Mouse (Mus musculus): Measurements from ENCODE around the gene Mmp25. TPM values are rescaled to one million over a fixed set of nuclear protein-coding genes. Genes with fewer than 3 reads are reported as not detected.

Gene Mmp25
- polyA plus RNA-seq, 2 experiments, result 0.11 to 0.12 TPM

DNA sequence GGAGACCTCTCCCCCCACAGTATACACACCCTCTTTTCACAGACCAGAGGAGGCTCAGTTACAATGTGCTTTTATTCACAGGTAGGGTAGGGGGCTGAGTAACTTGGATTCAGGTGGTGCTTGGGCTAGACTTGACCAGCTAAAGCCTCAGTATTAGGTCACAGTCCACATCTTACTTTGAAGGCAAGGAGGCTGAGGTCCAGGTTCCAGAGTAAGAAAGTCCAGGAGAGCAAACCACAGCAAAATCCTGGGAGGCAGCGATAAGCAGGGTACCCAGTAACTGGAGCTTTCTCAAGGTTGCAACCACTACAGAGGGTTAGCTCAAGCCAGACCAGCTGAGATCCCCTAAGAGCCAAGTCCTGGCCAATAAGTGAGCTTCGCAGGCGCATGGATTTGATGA is 37.5 kb upstream of the Mmp25 start:
- Histone ChIP-seq H3K4me1 (replicated peaks; ENCODE audit: control insufficient read depth in 2 of 2, insufficient read depth in 2 of 2, low read length in 1 of 2) (peaks cover 2 to 4% of the 10 kb centered on the region in 2 experiments; a peak in 2 of 4 replicates), H3K4me2 (ENCODE audit: low read depth) (no peak overlapping the region), H3K4me3 (ENCODE audit: insufficient read depth in 1 of 2, low read depth in 2 of 2, low read length in 2 of 2) (no peak overlapping the region), H3K9me3 (ENCODE audit: control insufficient read depth, low read length) (no peaks in the 10 kb centered on the region), H3K27me3 (ENCODE audit: control insufficient read depth, insufficient read depth, low read length) (peaks cover 62% of the 10 kb centered on the region), H3K27ac (no peak overlapping the region), H3K36me3 (replicated peaks; ENCODE audit: control insufficient read depth, insufficient read depth, low read depth) (no peaks in the 10 kb centered on the region), H3K9ac (replicated peaks) (no peak overlapping the region)
- 47% methylated on average over 3 of the region's 3 CpGs for WGBS (ENCODE audit: insufficient replicate concordance)
- TF ChIP-seq CTCF (IDR thresholded peaks at IDR 0.05; ENCODE audit: low read depth) (no peak), EP300 (IDR thresholded peaks at IDR 0.05; ENCODE audit: low read depth) (no peak)
- ATAC-seq (ENCODE audit: insufficient read depth) (no peak), DNase-seq (ENCODE audit: low read depth in 3 of 3, low spot score in 3 of 3) (no peak)

DNA sequence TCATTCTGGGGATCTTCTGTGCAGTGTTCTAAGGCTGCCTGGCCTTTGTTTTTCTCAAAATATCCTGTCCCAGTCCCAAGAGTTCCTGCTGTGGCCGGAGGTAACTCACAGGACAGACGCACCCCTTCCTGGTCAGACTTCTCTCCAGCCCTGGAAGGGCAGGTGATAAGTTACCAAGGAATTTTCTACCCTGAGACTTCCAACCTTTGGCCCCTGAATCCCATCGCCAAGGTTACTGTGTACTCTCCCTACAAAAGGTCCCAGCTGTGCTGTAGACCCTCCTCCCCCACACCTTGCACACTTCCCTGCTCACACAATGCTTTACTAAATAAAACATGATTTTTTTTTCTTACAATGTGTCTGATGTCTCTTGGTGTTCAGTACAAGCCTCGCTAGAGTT is 37.0 kb upstream of the Mmp25 start:
- no peak overlapping the region for H3K9ac ChIP-seq (replicated peaks)
- peaks cover 65% of the 10 kb centered on the region for H3K27me3 ChIP-seq (ENCODE audit: control insufficient read depth, insufficient read depth, low read length)
- H3K4me2 ChIP-seq (ENCODE audit: low read depth), result no peak overlapping the region
- H3K4me1 ChIP-seq (replicated peaks; ENCODE audit: control insufficient read depth in 2 of 2, insufficient read depth in 2 of 2, low read length in 1 of 2), result peaks cover 2 to 5% of the 10 kb centered on the region in 2 experiments; a peak in 2 of 4 replicates
- H3K4me3 ChIP-seq (ENCODE audit: insufficient read depth in 1 of 2, low read depth in 2 of 2, low read length in 2 of 2), result no peak overlapping the region
- H3K27ac ChIP-seq, result no peak overlapping the region
- H3K9me3 ChIP-seq (ENCODE audit: control insufficient read depth, low read length), result no peaks in the 10 kb centered on the region
- no peak for ATAC-seq (ENCODE audit: insufficient read depth)
- H3K36me3 ChIP-seq (replicated peaks; ENCODE audit: control insufficient read depth, insufficient read depth, low read depth), result no peaks in the 10 kb centered on the region
- WGBS (ENCODE audit: insufficient replicate concordance), result 34% methylated on average over 4 of the region's 4 CpGs
- TF ChIP-seq CTCF (IDR thresholded peaks at IDR 0.05; ENCODE audit: low read depth) (no peak), EP300 (IDR thresholded peaks at IDR 0.05; ENCODE audit: low read depth) (no peak)
- no peak for DNase-seq (ENCODE audit: low read depth in 3 of 3, low spot score in 3 of 3)

DNA sequence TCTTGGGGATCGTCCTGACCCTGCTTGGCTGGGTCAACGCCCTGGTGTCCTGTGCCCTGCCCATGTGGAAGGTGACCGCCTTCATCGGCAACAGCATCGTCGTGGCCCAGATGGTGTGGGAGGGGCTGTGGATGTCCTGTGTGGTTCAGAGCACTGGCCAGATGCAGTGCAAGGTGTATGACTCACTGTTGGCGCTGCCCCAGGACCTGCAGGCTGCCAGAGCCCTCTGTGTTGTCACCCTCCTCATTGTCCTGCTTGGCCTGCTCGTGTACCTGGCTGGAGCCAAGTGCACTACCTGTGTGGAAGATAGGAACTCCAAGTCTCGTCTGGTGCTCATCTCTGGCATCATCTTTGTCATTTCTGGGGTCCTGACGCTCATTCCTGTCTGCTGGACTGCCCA is 36.0 kb upstream of the Mmp25 start:
- ATAC-seq (ENCODE audit: insufficient read depth) (no peak), DNase-seq (ENCODE audit: low read depth in 3 of 3, low spot score in 3 of 3) (no peak)
- Histone ChIP-seq H3K4me2 (ENCODE audit: low read depth) (no peak overlapping the region), H3K9ac (replicated peaks) (no peak overlapping the region), H3K4me1 (replicated peaks; ENCODE audit: control insufficient read depth in 2 of 2, insufficient read depth in 2 of 2, low read length in 1 of 2) (peaks cover 2 to 7% of the 10 kb centered on the region in 2 experiments; a peak in 2 of 4 replicates), H3K9me3 (ENCODE audit: control insufficient read depth, low read length) (no peaks in the 10 kb centered on the region), H3K36me3 (replicated peaks; ENCODE audit: control insufficient read depth, insufficient read depth, low read depth) (no peaks in the 10 kb centered on the region), H3K27me3 (ENCODE audit: control insufficient read depth, insufficient read depth, low read length) (peaks cover 74% of the 10 kb centered on the region), H3K27ac (no peak overlapping the region), H3K4me3 (ENCODE audit: insufficient read depth in 1 of 2, low read depth in 2 of 2, low read length in 2 of 2) (no peak overlapping the region)
- WGBS (ENCODE audit: insufficient replicate concordance), result 48% methylated on average over 10 of the region's 10 CpGs
- TF ChIP-seq CTCF (IDR thresholded peaks at IDR 0.05; ENCODE audit: low read depth) (no peak), EP300 (IDR thresholded peaks at IDR 0.05; ENCODE audit: low read depth) (no peak)

DNA sequence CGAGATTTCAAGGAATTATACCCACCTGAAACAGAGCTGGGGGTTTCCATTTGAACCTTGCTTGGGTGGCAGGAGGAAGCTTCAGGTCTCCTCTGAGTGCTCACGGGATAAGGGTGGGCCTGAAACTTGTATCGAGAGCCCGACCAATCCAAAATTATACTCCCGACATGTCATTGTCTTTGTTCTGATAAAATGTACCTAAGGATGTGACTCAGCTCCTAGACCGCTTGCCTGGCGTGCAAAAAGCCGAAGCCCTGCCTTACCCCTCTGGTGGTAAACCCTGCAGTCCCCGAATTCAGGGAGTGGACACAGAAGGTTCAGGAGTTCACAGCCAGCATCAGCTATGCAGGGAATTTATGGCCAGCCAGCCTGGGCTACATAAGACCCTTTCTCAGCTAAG is 35.3 kb upstream of the Mmp25 start:
- Histone ChIP-seq H3K27me3 (ENCODE audit: control insufficient read depth, insufficient read depth, low read length) (peaks cover 76% of the 10 kb centered on the region), H3K9me3 (ENCODE audit: control insufficient read depth, low read length) (no peaks in the 10 kb centered on the region), H3K4me3 (ENCODE audit: insufficient read depth in 1 of 2, low read depth in 2 of 2, low read length in 2 of 2) (no peak overlapping the region), H3K27ac (no peak overlapping the region), H3K9ac (replicated peaks) (no peak overlapping the region), H3K4me1 (replicated peaks; ENCODE audit: control insufficient read depth in 2 of 2, insufficient read depth in 2 of 2, low read length in 1 of 2) (peaks cover 2 to 12% of the 10 kb centered on the region in 2 experiments; a peak in 2 of 4 replicates), H3K36me3 (replicated peaks; ENCODE audit: control insufficient read depth, insufficient read depth, low read depth) (no peaks in the 10 kb centered on the region), H3K4me2 (ENCODE audit: low read depth) (no peak overlapping the region)
- 36% methylated on average over 9 of the region's 9 CpGs for WGBS (ENCODE audit: insufficient replicate concordance)
- TF ChIP-seq EP300 (IDR thresholded peaks at IDR 0.05; ENCODE audit: low read depth) (no peak), CTCF (IDR thresholded peaks at IDR 0.05; ENCODE audit: low read depth) (no peak)
- DNase-seq (ENCODE audit: low read depth in 3 of 3, low spot score in 3 of 3) (no peak), ATAC-seq (ENCODE audit: insufficient read depth) (no peak)

DNA sequence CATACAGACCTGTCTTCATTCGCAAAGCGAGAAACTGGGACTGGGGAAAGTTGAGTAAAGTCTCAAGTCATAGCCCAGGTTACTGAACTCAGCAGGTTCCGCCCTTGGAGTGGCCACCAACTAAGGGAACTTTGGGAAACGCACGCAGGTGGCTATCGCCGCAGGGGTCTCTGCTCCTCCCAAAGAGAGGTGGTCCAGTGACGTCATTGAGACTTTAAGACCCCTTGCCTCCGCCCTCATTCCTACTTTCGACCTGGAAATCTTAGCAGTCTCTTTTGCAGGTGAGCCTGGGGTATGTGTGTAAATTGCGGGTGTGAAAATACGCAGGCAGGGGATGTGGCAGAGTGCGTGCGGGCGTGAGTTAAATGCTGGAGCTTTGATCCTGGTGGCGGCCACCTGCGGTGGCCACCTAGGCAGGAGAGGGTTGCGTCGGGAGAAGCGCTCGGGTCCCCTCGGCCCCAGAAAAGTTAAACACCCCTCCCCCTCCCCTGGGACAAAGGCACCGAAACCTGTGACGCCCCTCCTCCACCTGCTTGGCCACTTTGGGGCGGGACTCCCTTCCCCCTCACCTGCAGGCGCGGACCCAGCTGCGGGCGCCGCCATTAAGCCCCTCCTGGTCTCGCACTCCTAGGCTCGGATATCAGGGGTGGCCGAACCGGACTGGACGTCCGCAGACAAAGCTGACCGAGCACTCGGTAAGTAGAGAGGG is 34.2 kb upstream of the Mmp25 start, which contains the start of gene Cldn6:
Gene Cldn6, plus strand, starts transcription at position 123 of the 709 bp plus-strand sequence.
- no peak for TF ChIP-seq CTCF (IDR thresholded peaks at IDR 0.05; ENCODE audit: low read depth)
- TF ChIP-seq EP300 (IDR thresholded peaks at IDR 0.05; ENCODE audit: low read depth), result no peak

More for the DNA sequence above, 34.2 kb upstream of the Mmp25 start, which contains the start of gene Cldn6:
- Histone ChIP-seq H3K9ac (replicated peaks) (no peak within 1 kb of the TSS), H3K4me1 (replicated peaks; ENCODE audit: control insufficient read depth in 2 of 2, insufficient read depth in 2 of 2, low read length in 1 of 2) (peaks cover 2 to 13% of the 10 kb centered on the region in 2 experiments; a peak in 2 of 4 replicates), H3K9me3 (ENCODE audit: control insufficient read depth, low read length) (no peaks in the 10 kb centered on the region), H3K4me2 (ENCODE audit: low read depth) (peak within 1 kb of the TSS; percentile 32; the same call in 1 of the 2 replicates), H3K4me3 (ENCODE audit: insufficient read depth in 1 of 2, low read depth in 2 of 2, low read length in 2 of 2) (0 out of 4 replicates have a peak within 1 kb of the TSS, but pooled peaks of 1 of the 2 experiments have one; percentile 3), H3K36me3 (replicated peaks; ENCODE audit: control insufficient read depth, insufficient read depth, low read depth) (no peaks in the 10 kb centered on the region), H3K27ac (no peak within 1 kb of the TSS), H3K27me3 (ENCODE audit: control insufficient read depth, insufficient read depth, low read length) (peaks cover 73% of the 10 kb centered on the region)
- 4% methylated on average over 38 of the region's 38 CpGs for WGBS (ENCODE audit: insufficient replicate concordance)
- DNase-seq (ENCODE audit: low read depth in 3 of 3, low spot score in 3 of 3) (no peak), ATAC-seq (ENCODE audit: insufficient read depth) (no peak)

Data from liver, embryonic 14.5 days (tissue).